Mouse (Mus musculus) neural tube, embryonic 11.5 days (tissue): ENCODE measurements around the gene Tnr. TPM values are rescaled to one million over a fixed set of nuclear protein-coding genes. Genes with fewer than 3 reads are reported as not detected.
"Not testable (repeated sequence)": the region's sequence is repeated elsewhere in the genome, so short reads cannot be mapped to it uniquely, and the experiment has no call there.

ENCODE experiments used
- ATAC-seq: fragments of 200-750 bp; cut with Nextera tagmentation; 2 replicates; pipeline ENCODE4 v1.8.0; 2017; ENCODE audit warnings: moderate number of reproducible peaks, mild to moderate bottlenecking, moderate TSS enrichment, moderate library complexity; ENCODE audit not compliant: insufficient read depth, low FRiP score, low TSS enrichment
- DNase-seq: peaks from one replicate; pipeline ENCODE4 v3.0.0-alpha.2; 2015; ENCODE audit warnings: low spot score
- H3K27ac ChIP-seq: fragments of 300-500 bp; sonication (generic); 2 replicates; pipeline ENCODE4 v1.5.1; 2014; ENCODE audit warnings: low read depth, mild to moderate bottlenecking, low read length
- H3K27me3 ChIP-seq: fragments of 300-500 bp; sonication (generic); 2 replicates; pipeline ENCODE4 v1.6.1; 2014; ENCODE audit warnings: mild to moderate bottlenecking, low read length, mixed read lengths; ENCODE audit not compliant: control insufficient read depth, insufficient read depth
- H3K36me3 ChIP-seq: fragments of 300-500 bp; sonication (generic); 2 replicates; pipeline ENCODE4 v1.6.1; 2014; ENCODE audit warnings: mild to moderate bottlenecking, low read length, moderate library complexity, mixed read lengths; ENCODE audit not compliant: control insufficient read depth, insufficient read depth
- H3K4me1 ChIP-seq: fragments of 300-500 bp; sonication (generic); 2 replicates; pipeline ENCODE4 v1.6.1; 2014; ENCODE audit warnings: low read length, mixed read lengths; ENCODE audit not compliant: control insufficient read depth, insufficient read depth
- H3K4me2 ChIP-seq: fragments of 300-500 bp; sonication (generic); 2 replicates; pipeline ENCODE4 v1.6.1; 2014; ENCODE audit warnings: low read depth, mild to moderate bottlenecking, moderate library complexity
- H3K4me3 ChIP-seq: fragments of 300-500 bp; sonication (generic); 2 replicates; pipeline ENCODE4 v1.5.1; 2014; ENCODE audit warnings: low read depth, low read length
- H3K9ac ChIP-seq: fragments of 300-500 bp; sonication (generic); 2 replicates; pipeline ENCODE4 v1.6.1; 2014; ENCODE audit warnings: mild to moderate bottlenecking, low read length
- H3K9me3 ChIP-seq: fragments of 300-500 bp; sonication (generic); 2 replicates; pipeline ENCODE4 v1.6.1; 2016; ENCODE audit warnings: low read length; ENCODE audit not compliant: control insufficient read depth
- WGBS: fragments of 180-500 bp; shearing (Covaris S2); extraction: QIAGEN DNeasy Blood & Tissue Kit; methylation state at CpG from one replicate; pipeline ENCODE4 v1.1.7; 2014; 5-methylcytosine and 5-hydroxymethylcytosine counted together
- polyA plus RNA-seq: library from polyadenylated mRNA; unstranded; fragments of >200 nt; fragmentation: Nextera tagmentation; extraction: Ambion mirVana; gene quantifications from 2 replicates; pipeline ENCODE4 v1.2.1, GENCODE M21; 2014

The Tnr gene
- polyA plus RNA-seq, 1 experiment from 2014 or later, result 1.2 TPM

GRCm38 (mm10) chr1:159938449-159938848 is 414.9 kb downstream of the Tnr start:
- H3K36me3 ChIP-seq, result no peaks in the 10 kb centered on the region
- no peak overlapping the region for H3K9ac ChIP-seq
- no peaks in the 10 kb centered on the region for H3K9me3 ChIP-seq
- H3K27me3 ChIP-seq, result no peaks in the 10 kb centered on the region
- H3K4me3 ChIP-seq, result no peak overlapping the region
- H3K4me2 ChIP-seq, result no peak overlapping the region
- DNase-seq (no peak), ATAC-seq (no peak)
- H3K4me1 ChIP-seq, result no peaks in the 10 kb centered on the region
- H3K27ac ChIP-seq, result no peak overlapping the region
- 81% methylated on average over 2 of the region's 2 CpGs for WGBS

- H3K9me3 ChIP-seq, result no peaks in the 10 kb centered on the region
- no peaks in the 10 kb centered on the region for H3K4me1 ChIP-seq
- no peak for ATAC-seq
- H3K9ac ChIP-seq, result no peak overlapping the region
- H3K27ac ChIP-seq, result no peak overlapping the region
- H3K4me3 ChIP-seq, result no peak overlapping the region
- H3K36me3 ChIP-seq, result no peaks in the 10 kb centered on the region
- WGBS, result 87% methylated on average over 3 of the region's 3 CpGs
- no peaks in the 10 kb centered on the region for H3K27me3 ChIP-seq
- DNase-seq, result no peak
- no peak overlapping the region for H3K4me2 ChIP-seq
Observed at GRCm38 (mm10) chr1:159939335-159939734, 415.8 kb downstream of the Tnr start.

DNA sequence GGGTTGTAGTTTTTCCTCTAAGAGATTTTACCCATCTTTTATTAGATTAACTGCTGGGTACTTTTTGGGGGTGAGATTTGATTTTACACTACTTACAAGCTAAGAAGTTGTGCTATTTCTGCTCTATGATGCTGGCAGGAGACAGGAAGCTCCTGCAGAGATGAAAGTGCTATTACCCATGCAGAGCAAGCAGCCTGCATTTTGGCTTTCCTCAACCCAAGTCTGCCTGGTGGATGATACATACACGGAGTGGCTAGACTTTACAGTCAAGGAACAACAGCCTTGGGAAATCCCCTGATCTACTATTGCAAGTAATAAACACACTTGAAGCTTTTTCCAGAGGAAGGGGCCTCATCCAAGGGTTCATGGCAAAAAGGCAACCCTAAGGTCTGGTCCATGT is 430.0 kb downstream of the Tnr start:
- Histone ChIP-seq H3K27ac (no peak overlapping the region), H3K27me3 (no peaks in the 10 kb centered on the region), H3K9ac (no peak overlapping the region), H3K36me3 (no peaks in the 10 kb centered on the region), H3K4me1 (no peaks in the 10 kb centered on the region), H3K9me3 (no peaks in the 10 kb centered on the region), H3K4me2 (no peak overlapping the region), H3K4me3 (no peak overlapping the region)
- DNase-seq, result no peak
- ATAC-seq, result no peak
- 28% methylated on average over 1 of the region's 1 CpGs for WGBS

- Histone ChIP-seq H3K4me3 (no peak overlapping the region), H3K9ac (no peak overlapping the region), H3K9me3 (no peaks in the 10 kb centered on the region), H3K36me3 (no peaks in the 10 kb centered on the region), H3K4me2 (no peak overlapping the region), H3K27me3 (no peaks in the 10 kb centered on the region), H3K4me1 (no peaks in the 10 kb centered on the region), H3K27ac (no peak overlapping the region)
- 78% methylated on average over 4 of the region's 4 CpGs for WGBS
- no peak for ATAC-seq
- DNase-seq, result no peak
Observed at GRCm38 (mm10) chr1:159963351-159963750, 439.8 kb downstream of the Tnr start.

DNA sequence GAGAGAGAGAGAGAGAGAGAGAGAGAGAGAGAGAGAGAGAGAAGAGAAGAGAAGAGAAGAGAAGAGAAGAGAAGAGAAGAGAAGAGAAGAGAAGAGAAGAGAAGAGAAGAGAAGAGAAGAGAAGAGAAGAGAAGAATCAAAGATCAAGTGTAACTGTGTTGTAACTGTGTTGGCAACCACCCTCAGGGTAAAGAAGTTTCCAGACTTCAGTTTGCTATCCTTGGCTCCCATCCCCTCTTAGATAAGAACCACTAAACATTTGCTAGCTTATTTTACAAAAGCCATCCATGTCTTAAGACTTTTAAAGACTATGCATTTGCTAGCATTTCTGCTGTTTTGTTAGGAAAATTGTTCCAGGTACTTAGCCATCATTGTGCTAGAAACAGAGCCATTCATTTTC is 442.7 kb downstream of the Tnr start:
- H3K9ac ChIP-seq, H3K4me1 ChIP-seq, DNase-seq, H3K27ac ChIP-seq, H3K27me3 ChIP-seq, H3K4me3 ChIP-seq, H3K9me3 ChIP-seq, H3K4me2 ChIP-seq, H3K36me3 ChIP-seq, ATAC-seq: not testable (repeated sequence)

DNA sequence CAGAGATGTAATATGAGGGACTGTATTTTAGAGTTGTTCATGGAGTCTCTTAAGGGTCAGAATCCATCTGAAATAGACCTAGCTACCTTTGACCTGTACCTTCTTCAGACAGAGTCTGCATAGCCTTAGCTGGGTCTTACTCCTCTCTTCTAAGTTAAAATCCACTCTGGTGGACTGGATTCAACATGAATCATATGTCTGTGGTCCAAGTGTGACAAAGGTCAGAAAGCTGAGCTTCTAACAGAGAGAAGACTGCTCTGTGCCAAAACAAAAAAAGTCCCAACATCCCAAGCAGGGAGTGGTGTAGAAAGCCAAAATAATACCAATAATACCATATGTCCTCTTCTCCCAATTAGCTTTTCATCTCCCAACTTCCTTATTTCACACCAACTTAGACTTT is 444.8 kb downstream of the Tnr start:
- H3K4me2 ChIP-seq, result no peak overlapping the region
- no peaks in the 10 kb centered on the region for H3K36me3 ChIP-seq
- no peak overlapping the region for H3K4me3 ChIP-seq
- no peaks in the 10 kb centered on the region for H3K4me1 ChIP-seq
- H3K27me3 ChIP-seq, result no peaks in the 10 kb centered on the region
- DNase-seq (no peak), ATAC-seq (no peak)
- H3K9me3 ChIP-seq, result no peaks in the 10 kb centered on the region
- H3K27ac ChIP-seq, result no peak overlapping the region
- H3K9ac ChIP-seq, result no peak overlapping the region

GRCm38 (mm10) chr1:159977786-159978185 is 454.2 kb downstream of the Tnr start:
- Histone ChIP-seq H3K4me2 (no peak overlapping the region), H3K27me3 (no peaks in the 10 kb centered on the region), H3K4me1 (no peaks in the 10 kb centered on the region), H3K36me3 (no peaks in the 10 kb centered on the region), H3K9ac (no peak overlapping the region), H3K4me3 (no peak overlapping the region), H3K27ac (no peak overlapping the region), H3K9me3 (no peaks in the 10 kb centered on the region)
- no peak for DNase-seq
- ATAC-seq, result no peak
- 61% methylated on average over 2 of the region's 2 CpGs for WGBS

GRCm38 (mm10) chr1:159979096-159979495 is 455.5 kb downstream of the Tnr start:
- 83% methylated on average over 2 of the region's 2 CpGs for whole genome bisulfite sequencing
- no peak for ATAC-seq
- H3K9me3 ChIP-seq, result no peaks in the 10 kb centered on the region

GRCm38 (mm10) chr1:159980355-159980754 is 456.8 kb downstream of the Tnr start:
- Histone ChIP-seq H3K4me3 (no peak overlapping the region), H3K9me3 (no peaks in the 10 kb centered on the region), H3K27ac (no peak overlapping the region), H3K4me2 (no peak overlapping the region), H3K4me1 (no peaks in the 10 kb centered on the region), H3K36me3 (no peaks in the 10 kb centered on the region), H3K9ac (no peak overlapping the region), H3K27me3 (no peaks in the 10 kb centered on the region)
- DNase-seq (no peak), ATAC-seq (no peak)
- 100% methylated on average over 1 of the region's 1 CpGs for WGBS

More at GRCm38 (mm10) chr1:159979096-159979495, 455.5 kb downstream of the Tnr start:
- H3K36me3 ChIP-seq, result no peaks in the 10 kb centered on the region
- no peak for DNase-seq
- H3K27me3 ChIP-seq, result no peaks in the 10 kb centered on the region
- H3K4me1 ChIP-seq, result no peaks in the 10 kb centered on the region
- no peak overlapping the region for H3K9ac ChIP-seq
- H3K4me3 ChIP-seq, result no peak overlapping the region
- H3K27ac ChIP-seq, result no peak overlapping the region
- H3K4me2 ChIP-seq, result no peak overlapping the region
